Mouse (Mus musculus): ENCODE data around the gene Mtss1l.

DNA sequence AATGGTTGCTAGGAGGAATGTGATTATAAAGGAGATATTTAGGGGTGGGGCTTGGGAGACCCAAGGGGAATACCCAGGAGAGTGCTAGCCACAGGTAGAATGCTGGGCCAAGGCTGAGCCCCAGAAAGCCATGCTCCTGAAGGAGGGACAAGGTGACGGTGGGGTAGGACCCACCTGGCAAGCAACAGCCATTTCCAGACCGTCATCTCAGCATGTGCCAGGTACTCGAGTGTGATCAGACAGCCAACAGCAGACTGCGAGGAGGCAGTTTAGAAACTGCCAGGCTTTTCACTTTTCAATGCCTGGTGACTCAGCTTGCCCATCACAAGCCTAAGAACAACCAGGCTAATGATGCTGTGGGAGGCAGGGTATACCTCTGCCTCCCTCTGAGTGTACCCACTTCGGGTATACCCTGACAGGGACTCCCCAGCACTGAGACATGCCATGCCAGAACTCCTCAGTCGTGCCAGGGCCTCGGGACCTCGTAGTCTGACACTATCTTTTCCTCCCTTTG lies 10.1 kb downstream of the Mtss1l start:
- TF ChIP-seq CTCF (IDR thresholded peaks at IDR 0.05; ENCODE audit: extremely low read depth, insufficient read depth, low read length) (no peak), POLR2A (IDR thresholded peaks at IDR 0.05; ENCODE audit: extremely low read depth, insufficient read depth, low read length) (0 out of 2 replicates have a peak, but pooled peaks have one; percentile 24)
